Mouse (Mus musculus): ENCODE measurements around the gene Fgf18.

GRCm38 (mm10) chr11:33154459-33154858 lies 7.3 kb upstream of the Fgf18 start:
- no peak for TF ChIP-seq POLR2A (IDR thresholded peaks at IDR 0.05; ENCODE audit: low read depth, low read length)
- TF ChIP-seq CTCF (IDR thresholded peaks at IDR 0.05; ENCODE audit: extremely low read depth, insufficient read depth, insufficient read length, insufficient replicate concordance): no peak
